Mouse (Mus musculus): Measurements from ENCODE around the gene Gm28042. TPM values are rescaled to one million over a fixed set of nuclear protein-coding genes. Genes with fewer than 3 reads are reported as not detected.
A peak's percentile ranks its signal among the peaks of the same experiment; 100 is the strongest.

The Gm28042 gene
- polyA plus RNA-seq, 1 experiment: 2.0 TPM

GRCm38 (mm10) chr2:120030380-120030779 lies 3.1 kb downstream of the Gm28042 start:
- Histone ChIP-seq H3K4me3 (ENCODE audit: insufficient read depth, low read depth, low read length) (no peak overlapping the region), H3K36me3 (ENCODE audit: control insufficient read depth, insufficient read depth, low read length) (no peaks in the 10 kb centered on the region), H3K4me1 (ENCODE audit: control insufficient read depth, insufficient read depth, low read length) (peaks cover 10% of the 10 kb centered on the region; the same call in 1 of the 2 replicates), H3K27me3 (replicated peaks; ENCODE audit: control insufficient read depth, insufficient read depth, low read length) (no peaks in the 10 kb centered on the region), H3K27ac (ENCODE audit: insufficient read depth, low read depth, low read length) (no peak overlapping the region)
- 91% methylated on average over 8 of the region's 8 CpGs for WGBS
- TF ChIP-seq CTCF (conservative IDR thresholded peaks at IDR 0.05; ENCODE audit: insufficient read depth, insufficient read length, low read depth, low read length) (no peak), POLR2A (IDR thresholded peaks at IDR 0.05; ENCODE audit: low read depth, low read length) (no peak)
- DNase-seq: no peak

DNA sequence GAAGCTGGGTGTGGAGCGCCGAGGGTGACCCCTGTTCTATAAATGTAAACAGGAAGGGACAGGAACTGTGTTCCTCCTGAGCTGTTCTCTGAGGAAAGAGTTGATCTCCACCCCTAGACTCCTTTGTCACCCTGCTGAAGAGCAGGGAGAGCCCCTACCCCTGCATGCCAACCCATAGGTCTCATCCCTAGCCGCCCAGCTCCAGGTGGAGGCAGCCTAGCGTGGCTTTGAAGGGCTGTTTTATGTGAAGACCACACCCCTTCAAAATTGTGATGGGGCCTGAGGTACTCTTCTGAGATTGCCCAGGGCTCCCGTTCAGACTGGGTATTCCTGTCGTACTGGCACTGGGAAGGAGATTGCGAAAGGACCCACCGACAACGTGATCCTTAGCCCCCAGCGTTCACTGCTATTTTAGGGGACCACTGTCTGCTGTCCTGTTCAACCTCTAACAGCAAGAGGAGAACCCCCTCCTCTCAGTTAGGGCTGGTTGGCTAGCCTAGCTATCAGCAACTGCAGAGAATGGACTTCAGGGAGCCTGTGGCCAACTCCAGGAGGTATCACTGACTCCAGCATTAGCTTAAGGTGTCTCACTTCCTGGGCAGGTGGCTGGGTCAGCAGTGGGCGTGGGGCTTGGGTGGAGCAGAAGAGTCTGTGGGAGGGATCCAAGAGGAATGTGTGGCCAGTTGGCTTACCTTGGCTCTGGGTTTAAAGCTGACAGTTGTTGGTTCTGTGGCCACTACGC lies 5.6 kb downstream of the Gm28042 start, which contains the start of gene Pla2g4b:
Gene Pla2g4b (plus strand): TSS at position 692 of the 742 bp plus-strand sequence.
- WGBS: 88% methylated on average over 12 of the region's 12 CpGs
- DNase-seq: no peak
- H3K27me3 ChIP-seq (replicated peaks; ENCODE audit: control insufficient read depth, insufficient read depth, low read length): no peaks in the 10 kb centered on the region
- H3K4me3 ChIP-seq (ENCODE audit: insufficient read depth, low read depth, low read length): no peak within 1 kb of the TSS
- H3K4me1 ChIP-seq (ENCODE audit: control insufficient read depth, insufficient read depth, low read length): 0 out of 2 replicates have a peak, but pooled peaks cover 5% of the 10 kb centered on the region
- H3K36me3 ChIP-seq (ENCODE audit: control insufficient read depth, insufficient read depth, low read length): no peaks in the 10 kb centered on the region
- H3K27ac ChIP-seq (ENCODE audit: insufficient read depth, low read depth, low read length): no peak within 1 kb of the TSS
- TF ChIP-seq POLR2A (IDR thresholded peaks at IDR 0.05; ENCODE audit: low read depth, low read length) (no peak), CTCF (conservative IDR thresholded peaks at IDR 0.05; ENCODE audit: insufficient read depth, insufficient read length, low read depth, low read length) (no peak)

DNA sequence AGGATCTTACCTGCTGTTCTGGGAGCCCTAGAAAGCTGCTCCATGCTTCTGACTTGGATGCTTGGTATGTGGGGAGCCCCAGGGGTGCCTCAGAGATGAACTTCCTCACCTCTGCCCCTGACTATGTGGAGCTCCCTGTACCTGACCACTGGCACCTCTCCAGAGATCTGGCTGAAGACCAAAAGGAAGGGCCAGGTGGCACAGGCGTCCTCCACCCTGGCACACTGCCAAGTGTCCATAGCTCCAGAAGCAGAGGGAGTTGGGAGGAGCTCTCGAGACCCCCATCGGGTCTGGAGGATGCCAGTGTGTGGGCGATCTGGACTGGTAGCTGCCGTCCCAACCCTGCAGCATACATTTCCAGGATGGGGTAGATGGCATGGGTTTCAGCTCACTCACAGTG lies 6.4 kb downstream of the Gm28042 start:
- Histone ChIP-seq H3K27ac (ENCODE audit: insufficient read depth, low read depth, low read length) (no peak overlapping the region), H3K27me3 (replicated peaks; ENCODE audit: control insufficient read depth, insufficient read depth, low read length) (no peaks in the 10 kb centered on the region), H3K36me3 (ENCODE audit: control insufficient read depth, insufficient read depth, low read length) (no peaks in the 10 kb centered on the region), H3K4me1 (ENCODE audit: control insufficient read depth, insufficient read depth, low read length) (no peaks in the 10 kb centered on the region), H3K4me3 (ENCODE audit: insufficient read depth, low read depth, low read length) (no peak overlapping the region)
- DNase-seq: no peak
- TF ChIP-seq POLR2A (IDR thresholded peaks at IDR 0.05; ENCODE audit: low read depth, low read length): no peak
- TF ChIP-seq CTCF (conservative IDR thresholded peaks at IDR 0.05; ENCODE audit: insufficient read depth, insufficient read length, low read depth, low read length): no peak
- 56% methylated on average over 5 of the region's 5 CpGs for WGBS

GRCm38 (mm10) chr2:120037744-120038143 lies 10.5 kb downstream of the Gm28042 start:
- DNase-seq: no peak
- no peaks in the 10 kb centered on the region for H3K36me3 ChIP-seq (ENCODE audit: control insufficient read depth, insufficient read depth, low read length)
- 87% methylated on average over 9 of the region's 9 CpGs for WGBS
- H3K27me3 ChIP-seq (replicated peaks; ENCODE audit: control insufficient read depth, insufficient read depth, low read length): no peaks in the 10 kb centered on the region
- TF ChIP-seq CTCF (conservative IDR thresholded peaks at IDR 0.05; ENCODE audit: insufficient read depth, insufficient read length, low read depth, low read length) (no peak), POLR2A (IDR thresholded peaks at IDR 0.05; ENCODE audit: low read depth, low read length) (no peak)
- no peaks in the 10 kb centered on the region for H3K4me1 ChIP-seq (ENCODE audit: control insufficient read depth, insufficient read depth, low read length)
- H3K27ac ChIP-seq (ENCODE audit: insufficient read depth, low read depth, low read length): no peak overlapping the region
- H3K4me3 ChIP-seq (ENCODE audit: insufficient read depth, low read depth, low read length): no peak overlapping the region

GRCm38 (mm10) chr2:120040991-120041390 lies 13.7 kb downstream of the Gm28042 start:
- TF ChIP-seq CTCF (conservative IDR thresholded peaks at IDR 0.05; ENCODE audit: insufficient read depth, insufficient read length, low read depth, low read length) (no peak), POLR2A (IDR thresholded peaks at IDR 0.05; ENCODE audit: low read depth, low read length) (no peak)
- Histone ChIP-seq H3K4me3 (ENCODE audit: insufficient read depth, low read depth, low read length) (no peak overlapping the region), H3K27me3 (replicated peaks; ENCODE audit: control insufficient read depth, insufficient read depth, low read length) (no peaks in the 10 kb centered on the region), H3K4me1 (ENCODE audit: control insufficient read depth, insufficient read depth, low read length) (no peaks in the 10 kb centered on the region), H3K27ac (ENCODE audit: insufficient read depth, low read depth, low read length) (no peak overlapping the region), H3K36me3 (ENCODE audit: control insufficient read depth, insufficient read depth, low read length) (no peaks in the 10 kb centered on the region)
- 86% methylated on average over 5 of the region's 5 CpGs for WGBS
- DNase-seq: no peak

GRCm38 (mm10) chr2:120044101-120044603 lies 16.9 kb downstream of the Gm28042 start:
- no peaks in the 10 kb centered on the region for H3K36me3 ChIP-seq (ENCODE audit: control insufficient read depth, insufficient read depth, low read length)
- no peak overlapping the region for H3K4me3 ChIP-seq (ENCODE audit: insufficient read depth, low read depth, low read length)
- DNase-seq: peak; percentile 43
- no peak overlapping the region for H3K27ac ChIP-seq (ENCODE audit: insufficient read depth, low read depth, low read length)
- no peak for TF ChIP-seq POLR2A (IDR thresholded peaks at IDR 0.05; ENCODE audit: low read depth, low read length)
- TF ChIP-seq CTCF (conservative IDR thresholded peaks at IDR 0.05; ENCODE audit: insufficient read depth, insufficient read length, low read depth, low read length): no peak
- H3K27me3 ChIP-seq (replicated peaks; ENCODE audit: control insufficient read depth, insufficient read depth, low read length): no peaks in the 10 kb centered on the region
- 42% methylated on average over 4 of the region's 4 CpGs for WGBS
- no peaks in the 10 kb centered on the region for H3K4me1 ChIP-seq (ENCODE audit: control insufficient read depth, insufficient read depth, low read length)

GRCm38 (mm10) chr2:120044676-120045075 lies 17.4 kb downstream of the Gm28042 start:
- no peak for DNase-seq
- WGBS: 87% methylated on average over 3 of the region's 3 CpGs
- Histone ChIP-seq H3K4me3 (ENCODE audit: insufficient read depth, low read depth, low read length) (no peak overlapping the region), H3K27me3 (replicated peaks; ENCODE audit: control insufficient read depth, insufficient read depth, low read length) (no peaks in the 10 kb centered on the region), H3K4me1 (ENCODE audit: control insufficient read depth, insufficient read depth, low read length) (no peaks in the 10 kb centered on the region), H3K36me3 (ENCODE audit: control insufficient read depth, insufficient read depth, low read length) (no peaks in the 10 kb centered on the region), H3K27ac (ENCODE audit: insufficient read depth, low read depth, low read length) (no peak overlapping the region)
- no peak for TF ChIP-seq CTCF (conservative IDR thresholded peaks at IDR 0.05; ENCODE audit: insufficient read depth, insufficient read length, low read depth, low read length)
- no peak for TF ChIP-seq POLR2A (IDR thresholded peaks at IDR 0.05; ENCODE audit: low read depth, low read length)
